Mouse (Mus musculus): ENCODE results near the gene Mfn1.

Gene Mfn1

GRCm38 (mm10) chr3:32510375-32511190, 18.7 kb upstream of the Mfn1 start:
- DNase-seq (ENCODE audit: low spot score in 2 of 2), result peak; percentile 86 to 95

DNA sequence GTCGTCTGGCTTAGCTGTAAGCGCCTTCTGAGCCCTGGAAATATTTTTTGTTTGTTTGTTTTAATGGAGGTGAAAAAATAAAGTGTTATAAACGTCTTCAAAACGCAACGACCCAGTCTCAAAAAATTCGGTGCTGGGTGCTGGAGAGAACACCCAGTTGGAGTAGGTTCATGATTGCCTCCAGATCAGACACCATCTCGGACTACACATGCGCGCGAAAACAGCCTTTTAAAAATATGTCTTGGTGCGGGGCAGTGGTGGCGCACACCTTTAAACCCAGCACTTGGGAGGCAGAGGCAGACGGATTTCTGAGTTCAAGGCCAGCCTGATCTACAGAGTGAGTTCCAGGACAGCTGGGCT, 18.1 kb upstream of the Mfn1 start:
- DNase-seq (ENCODE audit: low spot score in 2 of 2), result peak in 1 of 2 experiments; percentile 26

- DNase-seq (ENCODE audit: low spot score in 2 of 2), result no peak
Observed at GRCm38 (mm10) chr3:32512686-32513284, 16.5 kb upstream of the Mfn1 start.

GRCm38 (mm10) chr3:32513528-32513927, 15.7 kb upstream of the Mfn1 start:
- no peak for DNase-seq (ENCODE audit: low spot score in 2 of 2)

GRCm38 (mm10) chr3:32527181-32527580, 2.1 kb upstream of the Mfn1 start:
- DNase-seq (ENCODE audit: low spot score in 2 of 2), result no peak

GRCm38 (mm10) chr3:32530041-32530440, 776 bp downstream of the Mfn1 start:
- DNase-seq (ENCODE audit: low spot score in 2 of 2), result no peak

- no peak for DNase-seq (ENCODE audit: low spot score in 2 of 2)
Observed at GRCm38 (mm10) chr3:32535692-32536091, 6.4 kb downstream of the Mfn1 start.

- DNase-seq (ENCODE audit: low spot score in 2 of 2), result peak; percentile 52
Observed at GRCm38 (mm10) chr3:32537556-32537955, 8.3 kb downstream of the Mfn1 start.

- DNase-seq (ENCODE audit: low spot score in 2 of 2), result no peak
Observed at GRCm38 (mm10) chr3:32538091-32538490, 8.8 kb downstream of the Mfn1 start.

GRCm38 (mm10) chr3:32553061-32553460, 23.8 kb downstream of the Mfn1 start:
- no peak for DNase-seq (ENCODE audit: low spot score in 2 of 2)

DNA sequence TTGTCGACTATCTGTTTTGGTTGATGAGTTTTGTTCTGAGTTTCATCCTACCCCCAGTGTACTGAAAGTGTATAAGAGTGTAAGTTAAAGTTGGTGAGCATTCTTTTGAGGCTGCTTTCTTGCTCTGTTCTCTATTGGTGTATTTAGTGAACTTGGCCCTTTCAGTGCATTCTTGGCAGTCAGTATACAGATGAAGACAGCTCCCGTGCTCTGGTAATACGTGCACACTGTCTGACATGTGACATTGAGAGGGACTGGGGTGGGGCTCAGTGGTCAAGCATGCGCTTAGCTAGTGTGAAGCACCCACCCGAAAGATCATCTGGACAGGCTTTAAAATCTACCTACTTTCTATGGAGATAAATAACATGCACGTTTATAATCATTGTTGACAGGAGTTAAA, 34.1 kb downstream of the Mfn1 start:
- DNase-seq (ENCODE audit: low spot score in 2 of 2), result no peak

DNA sequence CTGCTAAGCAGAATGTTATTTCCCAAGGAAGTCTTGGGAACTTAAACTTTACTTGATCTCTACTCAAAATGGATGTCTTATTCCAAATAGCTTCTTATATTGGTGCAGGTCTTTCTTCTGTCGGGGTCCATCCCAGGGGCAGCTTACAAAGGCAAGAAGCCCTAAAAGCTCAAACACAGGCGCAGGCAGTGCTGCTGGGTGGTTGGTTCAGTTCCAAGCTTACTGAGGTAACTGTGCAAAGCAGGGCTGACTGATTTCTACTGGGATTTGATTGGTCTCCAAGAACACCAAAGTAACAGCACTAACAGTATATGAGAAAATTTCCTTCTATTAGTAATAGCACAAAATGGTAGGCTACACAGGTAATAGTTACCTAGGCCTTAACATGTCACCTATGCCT, 43.8 kb downstream of the Mfn1 start:
- DNase-seq (ENCODE audit: low spot score in 2 of 2), result no peak

DNA sequence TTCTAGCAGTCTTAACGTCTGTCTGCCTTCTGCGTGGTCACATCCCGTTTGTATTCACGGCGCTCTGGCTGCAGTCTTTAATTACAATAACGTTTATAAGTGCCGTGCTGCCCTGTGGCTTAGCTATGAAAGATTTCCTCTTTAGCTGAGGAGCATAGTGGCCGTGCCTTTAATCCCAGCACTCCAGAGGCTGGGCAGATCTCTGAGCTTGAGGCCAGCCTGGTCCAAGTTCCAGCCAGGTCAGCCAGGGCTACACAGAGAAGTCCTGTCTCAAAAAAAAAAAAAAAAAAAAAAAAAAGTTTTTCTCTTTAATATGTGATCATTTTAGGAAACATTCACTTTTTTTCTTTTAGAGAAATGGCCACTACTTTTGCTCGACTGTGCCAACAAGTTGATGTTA, 44.6 kb downstream of the Mfn1 start:
- DNase-seq (ENCODE audit: low spot score in 2 of 2), result no peak

DNA sequence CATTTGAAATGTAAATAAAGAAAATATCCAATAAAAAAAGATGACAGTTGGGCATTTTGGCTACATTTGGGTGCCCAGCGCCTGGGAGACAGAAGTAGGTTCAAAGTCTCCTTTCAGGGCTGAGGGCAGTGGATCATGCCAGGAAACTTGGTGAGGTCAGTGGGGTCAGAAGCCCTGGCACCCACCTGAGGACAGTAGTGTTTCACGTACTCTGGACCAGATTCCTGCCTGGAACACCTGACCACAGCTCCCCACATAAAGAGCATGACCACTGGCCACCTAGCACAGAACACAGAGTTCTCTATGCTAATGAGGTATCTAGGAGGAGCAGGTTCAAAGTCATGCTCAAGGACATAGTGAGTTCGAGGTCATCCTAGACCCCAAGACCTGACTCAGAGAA, 45.9 kb downstream of the Mfn1 start:
- DNase-seq (ENCODE audit: low spot score in 2 of 2), result no peak

- DNase-seq (ENCODE audit: low spot score in 2 of 2), result no peak
Observed at GRCm38 (mm10) chr3:32578772-32579171, 49.5 kb downstream of the Mfn1 start.

DNA sequence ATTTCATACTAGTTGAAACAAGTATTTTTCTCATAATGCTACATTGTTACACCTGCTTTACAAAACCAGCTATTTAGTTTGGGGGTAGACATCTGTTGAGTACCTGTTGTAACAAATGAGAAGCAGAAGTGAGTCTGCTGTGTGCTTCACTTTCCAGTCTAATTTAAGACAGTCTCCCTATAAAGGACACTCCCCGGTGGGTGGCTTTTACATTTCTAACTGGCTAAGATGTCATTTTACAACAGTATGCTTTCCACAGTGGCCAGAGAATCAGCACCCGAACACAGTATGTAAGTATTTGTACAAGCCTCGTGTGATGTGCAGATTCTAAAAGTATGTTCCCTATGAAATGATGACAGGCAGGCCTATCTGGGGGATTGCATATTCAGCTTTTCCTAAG, 51.5 kb downstream of the Mfn1 start:
- DNase-seq (ENCODE audit: low spot score in 2 of 2), result no peak

DNA sequence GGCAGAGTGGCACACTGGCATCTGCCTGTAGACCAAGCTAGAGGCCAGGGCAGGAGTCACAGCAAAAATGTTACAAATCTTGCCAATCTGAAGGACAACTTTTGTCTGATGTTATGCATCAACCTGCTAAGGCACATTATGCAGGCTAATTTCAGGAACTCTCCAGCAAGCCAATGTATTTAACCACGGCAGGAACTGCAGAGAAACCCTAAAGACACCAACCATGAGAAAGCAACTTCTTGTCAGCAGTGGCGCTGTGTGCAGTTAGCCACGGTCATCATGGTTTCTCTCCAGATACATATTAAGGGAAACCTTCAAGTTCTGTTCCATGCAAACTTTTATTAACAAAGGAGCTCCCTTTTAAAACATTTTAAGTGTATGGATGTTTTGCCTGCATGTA, 52.6 kb downstream of the Mfn1 start:
- DNase-seq (ENCODE audit: low spot score in 2 of 2), result no peak

GRCm38 (mm10) chr3:32583489-32583888, 54.2 kb downstream of the Mfn1 start:
- DNase-seq (ENCODE audit: low spot score in 2 of 2), result no peak

DNA sequence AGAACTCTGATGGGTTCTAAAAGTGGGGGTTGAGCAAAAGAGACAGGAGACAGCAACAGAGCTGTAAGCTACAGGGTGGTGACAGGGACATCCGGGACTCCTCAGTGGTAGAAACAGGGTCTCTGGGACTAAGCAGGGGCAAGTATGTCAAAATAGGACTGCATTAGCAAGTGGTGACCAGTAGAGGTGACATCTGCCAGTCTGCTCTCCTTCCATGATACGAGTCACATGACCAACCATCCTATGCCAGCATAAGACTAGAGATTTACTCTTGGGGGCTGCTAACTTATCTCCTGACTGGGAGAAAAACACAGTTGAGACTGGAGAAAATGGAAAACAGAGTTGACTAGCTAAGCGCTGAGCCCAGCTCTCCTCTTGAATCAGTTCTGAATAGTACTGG, 57.0 kb downstream of the Mfn1 start:
- no peak for DNase-seq (ENCODE audit: low spot score in 2 of 2)

DNA sequence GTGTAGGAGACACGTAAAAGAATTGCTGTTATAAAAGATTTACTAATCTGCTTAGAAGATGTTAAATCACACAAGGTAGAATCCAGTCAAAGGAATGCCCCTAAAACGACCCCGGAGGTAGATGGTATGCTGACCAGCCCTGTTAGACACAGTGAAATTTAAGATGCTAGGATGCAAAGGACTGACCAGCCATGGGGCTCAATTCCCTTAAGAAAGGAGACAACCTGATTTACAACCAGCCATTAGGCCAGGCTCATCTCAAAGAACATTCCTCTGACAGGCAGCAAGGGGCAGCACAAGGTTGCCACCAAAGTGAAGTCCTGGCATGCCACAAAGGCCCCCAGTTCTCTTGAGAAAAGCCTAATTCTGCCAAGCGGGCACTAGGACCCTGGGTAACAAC, 65.8 kb downstream of the Mfn1 start:
- DNase-seq (ENCODE audit: low spot score in 2 of 2), result no peak

DNA sequence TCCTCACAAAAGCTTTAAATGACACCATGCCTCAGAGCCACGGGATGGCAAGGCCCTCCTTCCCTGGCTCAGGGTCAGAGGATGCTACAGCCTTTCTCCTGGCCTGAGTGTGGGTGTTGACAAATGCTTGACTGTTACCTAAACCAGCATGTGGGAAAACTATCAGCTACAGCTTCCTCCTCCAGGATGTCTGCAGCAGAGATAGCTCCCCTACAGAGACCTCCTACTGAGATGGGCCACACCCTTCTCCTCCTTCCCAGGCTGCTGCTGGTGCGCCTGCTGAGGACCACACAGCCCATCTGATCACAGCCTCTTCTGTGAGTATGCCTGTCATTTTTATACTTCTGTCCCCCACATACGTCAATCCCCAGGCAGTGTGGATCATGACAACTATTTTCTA, 70.1 kb downstream of the Mfn1 start:
- DNase-seq (ENCODE audit: low spot score in 2 of 2), result no peak

GRCm38 (mm10) chr3:32601055-32601454, 71.8 kb downstream of the Mfn1 start:
- DNase-seq (ENCODE audit: low spot score in 2 of 2), result no peak

GRCm38 (mm10) chr3:32609233-32609632, 80.0 kb downstream of the Mfn1 start:
- no peak for DNase-seq (ENCODE audit: low spot score in 2 of 2)

GRCm38 (mm10) chr3:32610560-32610959, 81.3 kb downstream of the Mfn1 start:
- DNase-seq (ENCODE audit: low spot score in 2 of 2), result peak in 1 of 2 experiments; percentile 68

All from left cerebral cortex, adult 9 months (tissue).